Mouse (Mus musculus) megakaryocyte, adult 5-6 weeks (primary cell): ENCODE results near the gene Hoxd3. TPM values are rescaled to one million over a fixed set of nuclear protein-coding genes. Genes with fewer than 3 reads are reported as not detected.

Source experiments
- ATAC-seq: 2 replicates; pipeline ENCODE4 v1.8.0; 2016; ENCODE audit warnings: mild to moderate bottlenecking, inconsistent platforms; ENCODE audit not compliant: poor library complexity, severe bottlenecking
- total RNA-seq, 2 experiments: library from RNA; stranded (forward) in 1 of 2; stranded (reverse) in 1 of 2; fragments of 153-499, 151-499 nt in 1 of 2; fragments of 221-1000, 200-1000 nt in 1 of 2; gene quantifications; 2 replicates each; pipeline versions ENCODE4 v1.2.3 to v1.2.4; 2015 to 2017

The Hoxd3 gene
- total RNA-seq, 2 experiments from 2014 or later = 0.26 TPM; not detected in 1

- ATAC-seq = no peak
Measured at GRCm38 (mm10) chr2:74739869-74740268, 28.1 kb downstream of the Hoxd3 start.

- ATAC-seq = no peak
Measured at GRCm38 (mm10) chr2:74740311-74741091, 28.8 kb downstream of the Hoxd3 start.

- ATAC-seq = no peak
Measured at GRCm38 (mm10) chr2:74741252-74741978, 29.7 kb downstream of the Hoxd3 start.

GRCm38 (mm10) chr2:74741979-74742277 lies 30.2 kb downstream of the Hoxd3 start:
- no peak for ATAC-seq

GRCm38 (mm10) chr2:74745540-74746297 lies 34.0 kb downstream of the Hoxd3 start:
- no peak for ATAC-seq

- ATAC-seq = no peak
Measured at GRCm38 (mm10) chr2:74746298-74746921, 34.7 kb downstream of the Hoxd3 start.

- ATAC-seq = no peak
Measured at GRCm38 (mm10) chr2:74747006-74747405, 35.3 kb downstream of the Hoxd3 start.

GRCm38 (mm10) chr2:74747661-74748141 lies 36.0 kb downstream of the Hoxd3 start:
- ATAC-seq = no peak

- no peak for ATAC-seq
Measured at GRCm38 (mm10) chr2:74748436-74748995, 36.8 kb downstream of the Hoxd3 start.

GRCm38 (mm10) chr2:74749337-74750121 lies 37.8 kb downstream of the Hoxd3 start:
- 0 out of 2 replicates have a peak, but pooled peaks have one; percentile 27 for ATAC-seq

GRCm38 (mm10) chr2:74750731-74751250 lies 39.1 kb downstream of the Hoxd3 start:
- ATAC-seq = no peak

GRCm38 (mm10) chr2:74751861-74752260 lies 40.1 kb downstream of the Hoxd3 start:
- no peak for ATAC-seq

- no peak for ATAC-seq
Measured at GRCm38 (mm10) chr2:74752431-74753174, 40.9 kb downstream of the Hoxd3 start.

GRCm38 (mm10) chr2:74753175-74753523 lies 41.4 kb downstream of the Hoxd3 start:
- no peak for ATAC-seq

- ATAC-seq = no peak
Measured at GRCm38 (mm10) chr2:74753711-74754110, 42.0 kb downstream of the Hoxd3 start.

GRCm38 (mm10) chr2:74760146-74760545 lies 48.4 kb downstream of the Hoxd3 start:
- ATAC-seq = no peak

- ATAC-seq = no peak
Measured at GRCm38 (mm10) chr2:74761941-74762340, 50.2 kb downstream of the Hoxd3 start.

GRCm38 (mm10) chr2:74762522-74763244 lies 51.0 kb downstream of the Hoxd3 start, which contains the start of gene Hoxd1:
Gene Hoxd1 (plus strand): TSS chr2:74762980.
- no peak for ATAC-seq
